Mouse (Mus musculus): Measurements from ENCODE around the gene Klf2. TPM values are rescaled to one million over a fixed set of nuclear protein-coding genes. Genes with fewer than 3 reads are reported as not detected.

The Klf2 gene
- polyA plus RNA-seq, 1 experiment from 2014 or later = 22.1 TPM

- ATAC-seq (ENCODE audit: low read depth) = no peak
- H3K9ac ChIP-seq (ENCODE audit: low read depth, low read length) = no peak overlapping the region
- H3K4me2 ChIP-seq (ENCODE audit: low read depth, low read length) = no peak overlapping the region
- H3K9me3 ChIP-seq (ENCODE audit: control insufficient read depth, low read length) = no peaks in the 10 kb centered on the region
- no peak for DNase-seq (ENCODE audit: low spot score)
- H3K27ac ChIP-seq (replicated peaks; ENCODE audit: low read depth, low read length) = no peak overlapping the region
- H3K4me1 ChIP-seq (ENCODE audit: control insufficient read depth, insufficient read depth, low read length) = no peaks in the 10 kb centered on the region
- WGBS = 71% methylated on average over 4 of the region's 4 CpGs
- no peaks in the 10 kb centered on the region for H3K27me3 ChIP-seq (replicated peaks; ENCODE audit: control insufficient read depth, insufficient read depth, low read length)
- no peak overlapping the region for H3K4me3 ChIP-seq (ENCODE audit: low read depth, low read length)
- peaks cover 26% of the 10 kb centered on the region for H3K36me3 ChIP-seq (ENCODE audit: control insufficient read depth, insufficient read depth, low read length)
Measured at GRCm38 (mm10) chr8:72334144-72334641, 15.4 kb downstream of the Klf2 start.

GRCm38 (mm10) chr8:72336273-72336672 lies 17.4 kb downstream of the Klf2 start:
- Histone ChIP-seq H3K9ac (ENCODE audit: low read depth, low read length) (no peak overlapping the region), H3K36me3 (ENCODE audit: control insufficient read depth, insufficient read depth, low read length) (peaks cover 46% of the 10 kb centered on the region), H3K9me3 (ENCODE audit: control insufficient read depth, low read length) (no peaks in the 10 kb centered on the region), H3K4me2 (ENCODE audit: low read depth, low read length) (no peak overlapping the region), H3K27me3 (replicated peaks; ENCODE audit: control insufficient read depth, insufficient read depth, low read length) (no peaks in the 10 kb centered on the region), H3K27ac (replicated peaks; ENCODE audit: low read depth, low read length) (no peak overlapping the region), H3K4me1 (ENCODE audit: control insufficient read depth, insufficient read depth, low read length) (no peaks in the 10 kb centered on the region), H3K4me3 (ENCODE audit: low read depth, low read length) (no peak overlapping the region)
- DNase-seq (ENCODE audit: low spot score) (no peak), ATAC-seq (ENCODE audit: low read depth) (no peak)
- 72% methylated on average over 2 of the region's 2 CpGs for WGBS

- Histone ChIP-seq H3K4me1 (ENCODE audit: control insufficient read depth, insufficient read depth, low read length) (no peaks in the 10 kb centered on the region), H3K36me3 (ENCODE audit: control insufficient read depth, insufficient read depth, low read length) (peaks cover 54% of the 10 kb centered on the region), H3K27me3 (replicated peaks; ENCODE audit: control insufficient read depth, insufficient read depth, low read length) (no peaks in the 10 kb centered on the region), H3K9me3 (ENCODE audit: control insufficient read depth, low read length) (no peaks in the 10 kb centered on the region), H3K27ac (replicated peaks; ENCODE audit: low read depth, low read length) (no peak overlapping the region), H3K4me2 (ENCODE audit: low read depth, low read length) (no peak overlapping the region), H3K4me3 (ENCODE audit: low read depth, low read length) (no peak overlapping the region), H3K9ac (ENCODE audit: low read depth, low read length) (no peak overlapping the region)
- ATAC-seq (ENCODE audit: low read depth) = no peak
- DNase-seq (ENCODE audit: low spot score) = no peak
Measured at GRCm38 (mm10) chr8:72337034-72337433, 18.2 kb downstream of the Klf2 start.

- Histone ChIP-seq H3K9me3 (ENCODE audit: control insufficient read depth, low read length) (no peaks in the 10 kb centered on the region), H3K4me1 (ENCODE audit: control insufficient read depth, insufficient read depth, low read length) (no peaks in the 10 kb centered on the region), H3K4me3 (ENCODE audit: low read depth, low read length) (no peak overlapping the region), H3K27me3 (replicated peaks; ENCODE audit: control insufficient read depth, insufficient read depth, low read length) (no peaks in the 10 kb centered on the region), H3K4me2 (ENCODE audit: low read depth, low read length) (no peak overlapping the region), H3K9ac (ENCODE audit: low read depth, low read length) (no peak overlapping the region), H3K36me3 (ENCODE audit: control insufficient read depth, insufficient read depth, low read length) (peaks cover 83% of the 10 kb centered on the region), H3K27ac (replicated peaks; ENCODE audit: low read depth, low read length) (no peak overlapping the region)
- DNase-seq (ENCODE audit: low spot score) (no peak), ATAC-seq (ENCODE audit: low read depth) (no peak)
- WGBS = 89% methylated on average over 5 of the region's 5 CpGs
Measured at GRCm38 (mm10) chr8:72342556-72343300, 23.9 kb downstream of the Klf2 start.

- DNase-seq (ENCODE audit: low spot score) = no peak
- Histone ChIP-seq H3K9me3 (ENCODE audit: control insufficient read depth, low read length) (no peaks in the 10 kb centered on the region), H3K27me3 (replicated peaks; ENCODE audit: control insufficient read depth, insufficient read depth, low read length) (no peaks in the 10 kb centered on the region), H3K4me1 (ENCODE audit: control insufficient read depth, insufficient read depth, low read length) (no peaks in the 10 kb centered on the region), H3K9ac (ENCODE audit: low read depth, low read length) (no peak overlapping the region), H3K4me3 (ENCODE audit: low read depth, low read length) (no peak overlapping the region), H3K36me3 (ENCODE audit: control insufficient read depth, insufficient read depth, low read length) (peaks cover 86% of the 10 kb centered on the region), H3K27ac (replicated peaks; ENCODE audit: low read depth, low read length) (no peak overlapping the region), H3K4me2 (ENCODE audit: low read depth, low read length) (no peak overlapping the region)
- ATAC-seq (ENCODE audit: low read depth) = no peak
- 82% methylated on average over 4 of the region's 4 CpGs for WGBS
Measured at GRCm38 (mm10) chr8:72343725-72344124, 24.9 kb downstream of the Klf2 start.

- Histone ChIP-seq H3K27me3 (replicated peaks; ENCODE audit: control insufficient read depth, insufficient read depth, low read length) (no peaks in the 10 kb centered on the region), H3K36me3 (ENCODE audit: control insufficient read depth, insufficient read depth, low read length) (peaks cover 58% of the 10 kb centered on the region), H3K9ac (ENCODE audit: low read depth, low read length) (no peak overlapping the region), H3K27ac (replicated peaks; ENCODE audit: low read depth, low read length) (no peak overlapping the region), H3K9me3 (ENCODE audit: control insufficient read depth, low read length) (no peaks in the 10 kb centered on the region), H3K4me1 (ENCODE audit: control insufficient read depth, insufficient read depth, low read length) (no peaks in the 10 kb centered on the region), H3K4me3 (ENCODE audit: low read depth, low read length) (no peak overlapping the region), H3K4me2 (ENCODE audit: low read depth, low read length) (no peak overlapping the region)
- ATAC-seq (ENCODE audit: low read depth) = no peak
- WGBS = 77% methylated on average over 1 of the region's 1 CpGs
- no peak for DNase-seq (ENCODE audit: low spot score)
Measured at GRCm38 (mm10) chr8:72347553-72347952, 28.7 kb downstream of the Klf2 start.

GRCm38 (mm10) chr8:72348114-72348513 lies 29.3 kb downstream of the Klf2 start:
- DNase-seq (ENCODE audit: low spot score) = no peak
- Histone ChIP-seq H3K9ac (ENCODE audit: low read depth, low read length) (no peak overlapping the region), H3K4me3 (ENCODE audit: low read depth, low read length) (no peak overlapping the region), H3K27me3 (replicated peaks; ENCODE audit: control insufficient read depth, insufficient read depth, low read length) (no peaks in the 10 kb centered on the region), H3K27ac (replicated peaks; ENCODE audit: low read depth, low read length) (no peak overlapping the region), H3K4me2 (ENCODE audit: low read depth, low read length) (no peak overlapping the region), H3K36me3 (ENCODE audit: control insufficient read depth, insufficient read depth, low read length) (peaks cover 58% of the 10 kb centered on the region), H3K4me1 (ENCODE audit: control insufficient read depth, insufficient read depth, low read length) (no peaks in the 10 kb centered on the region), H3K9me3 (ENCODE audit: control insufficient read depth, low read length) (no peaks in the 10 kb centered on the region)
- ATAC-seq (ENCODE audit: low read depth) = no peak
- 97% methylated on average over 2 of the region's 2 CpGs for WGBS

- Histone ChIP-seq H3K4me3 (ENCODE audit: low read depth, low read length) (no peak overlapping the region), H3K27me3 (replicated peaks; ENCODE audit: control insufficient read depth, insufficient read depth, low read length) (no peaks in the 10 kb centered on the region), H3K9me3 (ENCODE audit: control insufficient read depth, low read length) (no peaks in the 10 kb centered on the region), H3K4me2 (ENCODE audit: low read depth, low read length) (no peak overlapping the region), H3K9ac (ENCODE audit: low read depth, low read length) (no peak overlapping the region), H3K27ac (replicated peaks; ENCODE audit: low read depth, low read length) (no peak overlapping the region), H3K36me3 (ENCODE audit: control insufficient read depth, insufficient read depth, low read length) (peaks cover 58% of the 10 kb centered on the region), H3K4me1 (ENCODE audit: control insufficient read depth, insufficient read depth, low read length) (no peaks in the 10 kb centered on the region)
- DNase-seq (ENCODE audit: low spot score) (no peak), ATAC-seq (ENCODE audit: low read depth) (no peak)
- WGBS = 84% methylated on average over 1 of the region's 1 CpGs
Measured at GRCm38 (mm10) chr8:72348956-72349355, 30.1 kb downstream of the Klf2 start.

- Histone ChIP-seq H3K36me3 (ENCODE audit: control insufficient read depth, insufficient read depth, low read length) (peaks cover 59% of the 10 kb centered on the region), H3K27me3 (replicated peaks; ENCODE audit: control insufficient read depth, insufficient read depth, low read length) (no peaks in the 10 kb centered on the region), H3K4me2 (ENCODE audit: low read depth, low read length) (no peak overlapping the region), H3K9me3 (ENCODE audit: control insufficient read depth, low read length) (no peaks in the 10 kb centered on the region), H3K9ac (ENCODE audit: low read depth, low read length) (no peak overlapping the region), H3K4me1 (ENCODE audit: control insufficient read depth, insufficient read depth, low read length) (no peaks in the 10 kb centered on the region), H3K4me3 (ENCODE audit: low read depth, low read length) (no peak overlapping the region), H3K27ac (replicated peaks; ENCODE audit: low read depth, low read length) (no peak overlapping the region)
- DNase-seq (ENCODE audit: low spot score) (no peak), ATAC-seq (ENCODE audit: low read depth) (no peak)
- 87% methylated on average over 9 of the region's 9 CpGs for WGBS
Measured at GRCm38 (mm10) chr8:72349838-72350237, 31.0 kb downstream of the Klf2 start.

Measured in embryonic facial prominence, embryonic 14.5 days (tissue).